Mouse (Mus musculus) heart, embryonic 14.5 days (tissue): Measurements from ENCODE around the gene Mgat4b. TPM values are rescaled to one million over a fixed set of nuclear protein-coding genes. Genes with fewer than 3 reads are reported as not detected.
A peak's percentile ranks its signal among the peaks of the same experiment; 100 is the strongest.

Experiments
- ATAC-seq: fragments of 200-750 bp; cut with Nextera tagmentation; 2 replicates; pipeline ENCODE4 v1.8.0; 2017; ENCODE audit warnings: low read depth, moderate TSS enrichment; ENCODE audit not compliant: insufficient number of reproducible peaks, insufficient read depth, low FRiP score
- H3K27ac ChIP-seq, 2 experiments: fragments of 200-500 bp in 1 of 2; fragments of 300-500 bp in 1 of 2; sonication (generic) in 1 of 2; replicated peaks in 1 of 2; 2 replicates each; pipeline ENCODE4 v1.5.1; 2012 to 2014; ENCODE audit warnings: low read depth in 2 of 2, low read length in 2 of 2, control low read depth in 1 of 2, mild to moderate bottlenecking in 1 of 2, mixed read lengths in 1 of 2; ENCODE audit not compliant: control insufficient read depth in 1 of 2, insufficient read depth in 1 of 2
- H3K27me3 ChIP-seq: fragments of 300-500 bp; sonication (generic); 2 replicates; pipeline ENCODE4 v1.6.1; 2014; ENCODE audit warnings: mild to moderate bottlenecking, low read length, control low read depth; ENCODE audit not compliant: control insufficient read depth, insufficient read depth
- H3K36me3 ChIP-seq: fragments of 300-500 bp; sonication (generic); 2 replicates; pipeline ENCODE4 v1.6.1; 2014; ENCODE audit warnings: mild to moderate bottlenecking, control low read depth, low read length, mixed read lengths; ENCODE audit not compliant: control insufficient read depth, insufficient read depth
- H3K4me1 ChIP-seq, 2 experiments: fragments of 200-500 bp in 1 of 2; fragments of 300-500 bp in 1 of 2; sonication (generic) in 1 of 2; 2 replicates each; pipeline ENCODE4 v1.6.1; 2012 to 2014; ENCODE audit warnings: low read length in 2 of 2, control low read depth in 1 of 2, mixed read lengths in 1 of 2; ENCODE audit not compliant: control insufficient read depth in 2 of 2, insufficient read depth in 2 of 2
- H3K4me2 ChIP-seq: fragments of 300-500 bp; sonication (generic); 2 replicates; pipeline ENCODE4 v1.6.1; 2014; ENCODE audit warnings: mild to moderate bottlenecking, low read length
- H3K4me3 ChIP-seq, 2 experiments: fragments of 200-500 bp in 1 of 2; fragments of 300-500 bp in 1 of 2; sonication (generic) in 1 of 2; 2 replicates each; pipeline ENCODE4 v1.5.1; 2012 to 2014; ENCODE audit warnings: low read length in 2 of 2, mild to moderate bottlenecking in 2 of 2, control low read depth in 1 of 2, low read depth in 1 of 2, moderate library complexity in 1 of 2; ENCODE audit not compliant: control insufficient read depth in 1 of 2, insufficient read depth in 1 of 2
- H3K9ac ChIP-seq: fragments of 300-500 bp; sonication (generic); 2 replicates; pipeline ENCODE4 v1.6.1; 2014; ENCODE audit warnings: mild to moderate bottlenecking, low read length
- H3K9me3 ChIP-seq: fragments of 300-500 bp; sonication (generic); 2 replicates; pipeline ENCODE4 v1.6.1; 2016; ENCODE audit warnings: low read length, control low read depth; ENCODE audit not compliant: control insufficient read depth
- WGBS: fragments of 180-500 bp; shearing (Covaris S2); extraction: QIAGEN DNeasy Blood & Tissue Kit; methylation state at CpG from one replicate; pipeline ENCODE4 v1.1.7; 2014; 5-methylcytosine and 5-hydroxymethylcytosine counted together
- polyA plus RNA-seq: library from polyadenylated mRNA; unstranded; fragments of >200 nt; fragmentation: Nextera tagmentation; extraction: Ambion mirVana; gene quantifications from 2 replicates; pipeline ENCODE4 v1.2.1, GENCODE M21; 2014

Gene Mgat4b
- polyA plus RNA-seq, 1 experiment from 2014 or later, result 37.6 TPM

GRCm38 (mm10) chr11:50234606-50235005, 23.9 kb downstream of the Mgat4b start:
- H3K4me1 ChIP-seq, result peaks cover 17 to 18% of the 10 kb centered on the region in 2 experiments
- peaks cover 23% of the 10 kb centered on the region for H3K27me3 ChIP-seq
- 96% methylated on average over 25 of the region's 25 CpGs for WGBS
- H3K4me3 ChIP-seq, result no peak overlapping the region
- no peak overlapping the region for H3K27ac ChIP-seq
- H3K4me2 ChIP-seq, result no peak overlapping the region
- no peak overlapping the region for H3K9ac ChIP-seq
- ATAC-seq, result no peak
- no peaks in the 10 kb centered on the region for H3K9me3 ChIP-seq
- H3K36me3 ChIP-seq, result peaks cover 40% of the 10 kb centered on the region

GRCm38 (mm10) chr11:50236540-50236936, 25.8 kb downstream of the Mgat4b start:
- Histone ChIP-seq H3K9ac (peak overlapping the region; percentile 73), H3K4me3 (peak overlapping the region; percentile 52 to 61), H3K27ac (no peak overlapping the region), H3K36me3 (peaks cover 39% of the 10 kb centered on the region), H3K4me1 (peaks cover 14 to 17% of the 10 kb centered on the region in 2 experiments; a peak in 3 of 4 replicates), H3K9me3 (no peaks in the 10 kb centered on the region), H3K27me3 (peaks cover 24% of the 10 kb centered on the region), H3K4me2 (peak overlapping the region; percentile 94)
- peak; percentile 89 for ATAC-seq
- WGBS, result under 1% methylated on average over 23 of the region's 27 CpGs

DNA sequence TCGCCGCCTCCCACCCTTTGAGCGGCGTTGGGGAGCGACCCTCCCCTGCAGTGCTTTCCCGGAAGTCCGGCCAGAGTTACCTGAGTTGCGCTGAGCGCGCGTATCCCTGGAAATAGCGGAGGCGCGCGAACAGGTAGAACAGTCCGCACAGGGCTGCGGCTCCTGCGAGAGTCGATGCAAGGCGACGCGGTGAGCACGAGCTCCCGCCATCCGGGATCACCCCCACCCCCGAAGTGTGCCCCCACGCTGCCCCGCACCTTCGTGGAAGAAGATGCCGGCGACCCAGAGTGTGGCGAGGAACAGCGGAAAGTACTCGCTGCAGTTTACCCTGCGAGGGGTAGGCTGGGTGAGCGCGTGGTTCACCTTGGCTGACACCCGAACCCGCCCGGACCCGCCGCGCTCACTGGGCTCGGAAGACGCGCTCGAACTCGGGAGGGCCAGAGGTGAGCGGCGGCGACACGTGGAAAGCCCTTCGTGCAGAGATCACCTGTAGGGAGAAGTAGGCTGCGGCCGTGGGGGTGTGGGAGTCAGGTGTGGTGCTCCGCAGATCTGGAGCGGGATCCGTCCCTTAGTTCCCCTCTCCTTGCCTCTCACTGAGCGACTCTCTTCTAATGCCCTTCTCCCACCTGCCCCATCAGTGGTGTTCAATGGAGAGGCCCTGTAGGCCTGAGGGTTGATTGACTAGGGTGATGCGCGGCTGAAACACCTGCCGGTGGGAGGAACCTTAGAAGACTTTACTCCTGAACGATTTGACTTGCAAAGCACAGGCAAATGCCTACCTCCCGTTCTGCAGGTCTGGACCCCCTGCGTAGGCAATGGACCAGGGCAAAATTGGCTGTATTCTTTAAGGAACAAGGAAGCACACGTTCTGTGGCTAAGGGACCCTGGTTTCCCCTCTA, 26.5 kb downstream of the Mgat4b start:
- peak overlapping the region; percentile 52 to 61 for H3K4me3 ChIP-seq
- H3K27me3 ChIP-seq, result peaks cover 24% of the 10 kb centered on the region
- no peaks in the 10 kb centered on the region for H3K9me3 ChIP-seq
- peak overlapping the region; percentile 73 for H3K9ac ChIP-seq
- ATAC-seq, result peak; percentile 7; the same call in 1 of the 2 replicates
- 2% methylated on average over 65 of the region's 66 CpGs for WGBS
- peak overlapping the region; percentile 94 for H3K4me2 ChIP-seq
- no peak overlapping the region for H3K27ac ChIP-seq
- H3K4me1 ChIP-seq, result peaks cover 14 to 17% of the 10 kb centered on the region in 2 experiments; a peak in 3 of 4 replicates
- H3K36me3 ChIP-seq, result peaks cover 32% of the 10 kb centered on the region

DNA sequence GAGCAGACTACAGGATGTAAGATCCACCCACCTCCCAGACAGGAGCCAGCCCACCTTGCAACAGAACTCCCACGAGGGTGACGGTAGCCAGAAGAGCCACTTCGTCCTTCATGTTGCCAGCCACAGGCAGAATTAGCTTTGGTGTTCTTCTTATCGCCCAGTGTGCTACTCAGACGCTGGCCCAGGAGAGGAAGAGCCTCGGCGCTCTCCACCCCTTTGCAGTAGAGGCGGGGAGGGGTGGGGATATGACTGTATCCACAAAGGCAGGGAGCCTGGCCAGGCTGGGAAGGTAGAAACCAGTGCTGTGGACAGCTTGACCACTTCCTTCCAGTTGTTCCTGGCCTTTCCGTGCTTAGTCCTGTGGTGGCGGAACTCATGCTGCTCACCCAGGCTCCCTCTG, 27.6 kb downstream of the Mgat4b start, which contains the start of gene Ltc4s:
Gene Ltc4s, minus strand, starts transcription at position 293 of the 400 bp plus-strand sequence.
- 28% methylated on average over 10 of the region's 10 CpGs for WGBS
- H3K36me3 ChIP-seq, result peaks cover 21% of the 10 kb centered on the region
- H3K4me3 ChIP-seq, result peak within 1 kb of the TSS in 1 of 2 experiments; percentile 61; a peak in 2 of 4 replicates
- H3K27ac ChIP-seq, result no peak within 1 kb of the TSS
- H3K27me3 ChIP-seq, result peaks cover 24% of the 10 kb centered on the region
- no peak for ATAC-seq
- H3K9me3 ChIP-seq, result no peaks in the 10 kb centered on the region
- peaks cover 14 to 17% of the 10 kb centered on the region in 2 experiments; a peak in 3 of 4 replicates for H3K4me1 ChIP-seq
- peak within 1 kb of the TSS; percentile 94 for H3K4me2 ChIP-seq
- H3K9ac ChIP-seq, result no peak within 1 kb of the TSS

DNA sequence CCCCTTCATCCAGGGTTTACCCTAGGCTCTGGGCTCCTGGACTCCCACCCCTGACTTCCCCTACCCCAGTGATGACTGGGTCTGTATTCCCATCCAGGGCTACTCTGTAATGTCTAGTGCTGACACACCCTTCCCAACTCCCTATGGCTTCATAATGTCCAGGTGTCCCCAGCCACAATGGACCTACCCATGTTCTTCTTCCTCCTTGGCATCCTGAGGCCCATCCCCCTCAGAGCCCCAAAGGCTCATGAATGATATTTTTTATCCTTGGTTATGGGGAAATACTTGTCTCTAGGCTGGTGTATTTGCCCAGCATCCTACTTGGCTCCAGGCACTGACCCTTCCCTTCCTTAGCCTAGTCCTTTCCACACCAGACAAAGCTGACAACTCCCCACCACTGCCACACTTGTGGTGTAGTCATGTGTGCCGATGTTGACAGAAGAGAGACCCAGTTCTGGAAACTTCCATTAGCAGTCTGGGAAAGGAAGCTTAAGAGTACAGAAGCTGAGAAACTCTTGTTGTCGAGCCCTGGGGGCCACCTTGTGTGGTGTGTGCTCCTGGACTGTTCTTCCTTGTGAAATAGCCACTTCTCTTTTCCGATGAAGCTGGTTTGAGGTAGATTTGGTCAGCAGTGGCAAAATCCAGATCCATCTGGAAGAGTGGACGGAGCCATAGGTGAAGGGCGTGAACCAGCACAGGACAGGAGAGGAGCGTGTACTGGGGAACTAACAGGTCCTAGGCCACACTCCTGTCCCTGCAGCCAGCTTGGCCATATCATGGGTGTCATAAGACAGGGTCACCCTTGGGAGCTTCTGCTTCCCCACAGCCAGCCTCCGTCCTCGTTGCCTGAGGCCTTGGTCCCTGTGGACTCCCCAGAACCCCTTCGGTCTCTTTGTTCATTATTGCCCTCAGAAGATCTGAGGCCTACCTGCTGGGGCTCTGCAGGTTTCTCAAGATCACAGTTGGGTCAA, 28.4 kb downstream of the Mgat4b start:
- H3K4me2 ChIP-seq, result no peak overlapping the region
- H3K4me1 ChIP-seq, result peaks cover 14 to 17% of the 10 kb centered on the region in 2 experiments; a peak in 3 of 4 replicates
- H3K9me3 ChIP-seq, result no peaks in the 10 kb centered on the region
- no peak overlapping the region for H3K27ac ChIP-seq
- no peak overlapping the region for H3K9ac ChIP-seq
- peaks cover 24% of the 10 kb centered on the region for H3K27me3 ChIP-seq
- ATAC-seq, result no peak
- H3K4me3 ChIP-seq, result no peak overlapping the region
- 90% methylated on average over 9 of the region's 9 CpGs for WGBS
- H3K36me3 ChIP-seq, result peaks cover 13% of the 10 kb centered on the region

DNA sequence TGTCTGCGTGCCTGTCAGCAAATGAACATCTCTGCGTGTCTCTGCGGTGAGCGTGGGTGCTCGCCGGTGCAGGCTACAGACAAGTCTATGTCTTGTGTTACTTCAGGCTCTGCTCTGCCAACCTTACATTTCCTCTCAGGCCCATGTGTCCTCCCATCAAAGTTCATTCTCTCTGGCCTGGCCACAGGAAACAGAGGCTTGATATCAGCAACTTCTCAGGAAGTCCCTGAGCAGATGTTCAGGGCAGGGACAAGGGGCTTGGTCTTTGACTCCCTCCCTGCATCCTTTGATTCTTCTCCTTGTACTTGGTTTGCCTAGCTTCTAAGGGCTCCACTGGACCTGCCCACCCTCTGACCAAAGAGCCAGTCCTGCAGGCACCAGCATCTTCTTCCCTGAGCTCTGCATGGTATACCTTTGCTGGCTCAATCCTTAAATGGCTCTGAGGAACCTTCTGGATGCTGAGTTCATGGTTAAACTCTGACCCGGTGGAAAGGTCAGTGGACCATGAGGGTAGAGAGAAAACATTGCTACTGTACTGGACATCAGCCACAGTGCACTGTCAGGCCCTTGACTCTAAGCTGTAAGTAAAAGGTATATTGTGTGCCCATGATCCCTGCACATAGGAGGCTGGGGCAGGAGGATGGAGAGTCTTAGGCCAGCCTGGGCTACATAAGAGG, 29.7 kb downstream of the Mgat4b start:
- 66% methylated on average over 7 of the region's 7 CpGs for WGBS
- no peaks in the 10 kb centered on the region for H3K9me3 ChIP-seq
- H3K27me3 ChIP-seq, result peaks cover 24% of the 10 kb centered on the region
- no peak overlapping the region for H3K27ac ChIP-seq
- H3K4me2 ChIP-seq, result no peak overlapping the region
- peaks cover 14 to 17% of the 10 kb centered on the region in 2 experiments; a peak in 3 of 4 replicates for H3K4me1 ChIP-seq
- no peak overlapping the region for H3K4me3 ChIP-seq
- no peak for ATAC-seq
- H3K36me3 ChIP-seq, result 0 out of 2 replicates have a peak, but pooled peaks cover under 1% of the 10 kb centered on the region
- no peak overlapping the region for H3K9ac ChIP-seq
